In the genomic region with DNA sequence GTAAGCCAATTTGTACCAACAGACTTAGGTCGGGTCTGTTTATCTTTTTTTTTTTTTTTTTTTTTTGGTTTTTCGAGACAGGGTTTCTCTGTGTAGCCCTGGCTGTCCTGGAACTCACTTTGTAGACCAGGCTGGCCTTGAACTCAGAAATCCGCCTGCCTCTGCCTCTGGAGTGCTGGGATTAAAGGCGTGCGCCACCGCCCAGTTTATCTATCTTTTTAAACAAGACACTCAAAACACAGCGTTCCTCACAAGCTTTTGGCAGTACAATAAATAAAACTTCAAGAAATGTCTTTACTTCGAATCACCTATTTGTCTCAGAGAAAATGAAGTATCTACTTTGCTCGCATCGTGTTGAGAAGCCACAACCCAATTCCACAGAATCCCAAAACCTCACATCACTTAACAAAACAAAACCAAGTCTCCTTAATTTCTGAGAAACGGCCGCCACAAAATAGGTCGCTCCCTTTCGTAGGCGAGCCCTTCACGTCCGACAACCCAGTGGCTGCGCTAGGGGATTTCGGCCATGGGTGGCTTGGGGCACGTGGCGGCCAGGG, we compare ENCODE assay signal across 8 mouse cellular contexts. TPM values are rescaled to one million over a fixed set of nuclear protein-coding genes. Genes with fewer than 3 reads are reported as not detected.
A peak's percentile ranks its signal among the peaks of the same experiment; 100 is the strongest.
DNase-seq lines count a peak whose midpoint lies in the region; ATAC-seq and TF ChIP-seq lines count a peak whose summit lies in the region.

No protein-coding gene starts in this region.

- TF ChIP-seq POLR2A in bone marrow, adult 2 months (IDR thresholded peaks at IDR 0.05; ENCODE audit: borderline replicate concordance, control insufficient read depth, low read depth, low read length): no peak

- H3K9ac ChIP-seq in heart, embryonic 13.5 days: peak overlapping the region; percentile 84

- H3K27me3 ChIP-seq in heart, embryonic 13.5 days (replicated peaks): no peaks in the 10 kb centered on the region
- H3K27me3 ChIP-seq in hindbrain, embryonic 10.5 days (ENCODE audit: insufficient read depth, poor library complexity, severe bottlenecking): no peaks in the 10 kb centered on the region
- no peaks in the 10 kb centered on the region for H3K27me3 ChIP-seq in midbrain, embryonic 10.5 days (ENCODE audit: low read depth, poor library complexity, severe bottlenecking)

- ATAC-seq in heart, embryonic 13.5 days (ENCODE audit: extremely low read depth, insufficient number of reproducible peaks, low FRiP score, low TSS enrichment): no peak

- peaks cover 13% of the 10 kb centered on the region for H3K36me3 ChIP-seq in heart, embryonic 13.5 days
- peaks cover 13% of the 10 kb centered on the region for H3K36me3 ChIP-seq in hindbrain, embryonic 10.5 days
- H3K36me3 ChIP-seq in midbrain, embryonic 10.5 days: peaks cover 16% of the 10 kb centered on the region

- H3K4me2 ChIP-seq in heart, embryonic 13.5 days: peak overlapping the region; percentile 81

- no peak for TF ChIP-seq CTCF in bone marrow, adult 2 months (IDR thresholded peaks at IDR 0.05; ENCODE audit: control insufficient read depth, insufficient read depth, low read length)

- no peaks in the 10 kb centered on the region for H3K9me3 ChIP-seq in heart, embryonic 13.5 days
- H3K9me3 ChIP-seq in hindbrain, embryonic 10.5 days: no peaks in the 10 kb centered on the region
- H3K9me3 ChIP-seq in midbrain, embryonic 10.5 days (replicated peaks): no peaks in the 10 kb centered on the region

- no peak for DNase-seq in heart, postnatal 14 days
- DNase-seq in hindbrain, embryonic 10.5 days (ENCODE audit: low spot score): no peak
- DNase-seq in midbrain, embryonic 10.5 days (ENCODE audit: low spot score): no peak
- no peak for DNase-seq in ovary, postnatal 36 days (ENCODE audit: low spot score)
- no peak for DNase-seq in layer of hippocampus, postnatal 14 days (ENCODE audit: low spot score in 2 of 2)
- no peak for DNase-seq in adipocyte (ENCODE audit: low spot score)

- intact Hi-C loops in heart, postnatal 14 days (cut with DNase I): loop anchor here (2.0 kb wide), 1 partner anchor 29 kb away; a partner anchor contains a TSS

- 25% methylated on average over 21 of the region's 21 CpGs for whole genome bisulfite sequencing in heart, embryonic 13.5 days
- WGBS in bone marrow, adult 2 months: 18% methylated on average over 20 of the region's 21 CpGs
- 31% methylated on average over 20 of the region's 21 CpGs for WGBS in hindbrain, embryonic 10.5 days
- 34% methylated on average over 21 of the region's 21 CpGs for WGBS in midbrain, embryonic 10.5 days

- peak overlapping the region; percentile 99 for H3K27ac ChIP-seq in heart, embryonic 13.5 days (replicated peaks)
- H3K27ac ChIP-seq in bone marrow, adult 2 months (ENCODE audit: control insufficient read depth, insufficient read depth, low read depth, low read length, poor library complexity): peak overlapping the region; percentile 93
- peak overlapping the region; percentile 100 for H3K27ac ChIP-seq in hindbrain, embryonic 10.5 days
- peak overlapping the region; percentile 99 for H3K27ac ChIP-seq in midbrain, embryonic 10.5 days (replicated peaks)

- H3K4me3 ChIP-seq in heart, embryonic 13.5 days: peak overlapping the region; percentile 80
- H3K4me3 ChIP-seq in bone marrow, adult 2 months (replicated peaks; ENCODE audit: control insufficient read depth, low read depth, low read length): peak overlapping the region; percentile 98
- peak overlapping the region; percentile 98 for H3K4me3 ChIP-seq in hindbrain, embryonic 10.5 days
- peak overlapping the region; percentile 99 for H3K4me3 ChIP-seq in midbrain, embryonic 10.5 days

- peaks cover 4% of the 10 kb centered on the region for H3K4me1 ChIP-seq in heart, embryonic 13.5 days
- peaks cover 2% of the 10 kb centered on the region; the same call in 1 of the 2 replicates for H3K4me1 ChIP-seq in bone marrow, adult 2 months (ENCODE audit: control insufficient read depth, insufficient read depth, low read length)
- peaks cover 10% of the 10 kb centered on the region for H3K4me1 ChIP-seq in hindbrain, embryonic 10.5 days (replicated peaks)
- H3K4me1 ChIP-seq in midbrain, embryonic 10.5 days: peaks cover 16% of the 10 kb centered on the region

RNA-seq across cellular contexts. Expression of a gene that starts 0.8 kb away (rescaled TPM):
- 13.4 and 13.6 TPM in 2 replicates for polyA plus RNA-seq in heart, embryonic 13.5 days (2015; fragmentation: Nextera tagmentation; extraction: Ambion mirVana)
- 10 to 100 TPM; 28.2 to 30.2 TPM for total RNA-seq in heart, postnatal 14 days (2021)
- 38.7 and 39.0 TPM in 2 replicates for polyA plus RNA-seq in bone marrow, adult 2 months (2011; ENCODE audit: insufficient read depth, insufficient read length, low replicate concordance, missing spikeins)
- 15.5 and 20.0 TPM in 2 replicates for polyA plus RNA-seq in hindbrain, embryonic 10.5 days (2016; fragmentation: Nextera tagmentation; extraction: Ambion mirVana)
- polyA plus RNA-seq in midbrain, embryonic 10.5 days (2016; fragmentation: Nextera tagmentation; extraction: Ambion mirVana): 19.7 and 20.6 TPM in 2 replicates
- 10 to 100 TPM; 31.4 to 34.5 TPM for total RNA-seq in layer of hippocampus, postnatal 14 days (2021)

RNA-seq across cellular contexts. Expression of a gene that starts 29.9 kb away (rescaled TPM):
- 28.3 and 31.1 TPM in 2 replicates for polyA plus RNA-seq in heart, embryonic 13.5 days (2015; fragmentation: Nextera tagmentation; extraction: Ambion mirVana)
- total RNA-seq in heart, postnatal 14 days (2021): 10 to 100 TPM; 19.4 to 21.3 TPM
- 18.1 and 27.5 TPM in 2 replicates for polyA plus RNA-seq in bone marrow, adult 2 months (2011; ENCODE audit: insufficient read depth, insufficient read length, low replicate concordance, missing spikeins)
- 44.9 and 62.4 TPM in 2 replicates for polyA plus RNA-seq in hindbrain, embryonic 10.5 days (2016; fragmentation: Nextera tagmentation; extraction: Ambion mirVana)
- 64.5 and 66.8 TPM in 2 replicates for polyA plus RNA-seq in midbrain, embryonic 10.5 days (2016; fragmentation: Nextera tagmentation; extraction: Ambion mirVana)
- 10 to 100 TPM; 35.9 to 36.3 TPM for total RNA-seq in layer of hippocampus, postnatal 14 days (2021)
